Mouse (Mus musculus) heart, embryonic 14.5 days (tissue): Measurements from ENCODE around the gene Ipo4. TPM values are rescaled to one million over a fixed set of nuclear protein-coding genes. Genes with fewer than 3 reads are reported as not detected.
A peak's percentile ranks its signal among the peaks of the same experiment; 100 is the strongest.

Experiments used
- ATAC-seq: fragments of 200-750 bp; cut with Nextera tagmentation; 2 replicates; pipeline ENCODE4 v1.8.0; 2017; ENCODE audit warnings: low read depth, moderate TSS enrichment; ENCODE audit not compliant: insufficient number of reproducible peaks, insufficient read depth, low FRiP score
- H3K27ac ChIP-seq, 2 experiments: fragments of 200-500 bp in 1 of 2; fragments of 300-500 bp in 1 of 2; sonication (generic) in 1 of 2; replicated peaks in 1 of 2; 2 replicates each; pipeline ENCODE4 v1.5.1; 2012 to 2014; ENCODE audit warnings: low read depth in 2 of 2, low read length in 2 of 2, control low read depth in 1 of 2, mild to moderate bottlenecking in 1 of 2, mixed read lengths in 1 of 2; ENCODE audit not compliant: control insufficient read depth in 1 of 2, insufficient read depth in 1 of 2
- H3K27me3 ChIP-seq: fragments of 300-500 bp; sonication (generic); 2 replicates; pipeline ENCODE4 v1.6.1; 2014; ENCODE audit warnings: mild to moderate bottlenecking, low read length, control low read depth; ENCODE audit not compliant: control insufficient read depth, insufficient read depth
- H3K36me3 ChIP-seq: fragments of 300-500 bp; sonication (generic); 2 replicates; pipeline ENCODE4 v1.6.1; 2014; ENCODE audit warnings: mild to moderate bottlenecking, control low read depth, low read length, mixed read lengths; ENCODE audit not compliant: control insufficient read depth, insufficient read depth
- H3K4me1 ChIP-seq, 2 experiments: fragments of 200-500 bp in 1 of 2; fragments of 300-500 bp in 1 of 2; sonication (generic) in 1 of 2; 2 replicates each; pipeline ENCODE4 v1.6.1; 2012 to 2014; ENCODE audit warnings: low read length in 2 of 2, control low read depth in 1 of 2, mixed read lengths in 1 of 2; ENCODE audit not compliant: control insufficient read depth in 2 of 2, insufficient read depth in 2 of 2
- H3K4me2 ChIP-seq: fragments of 300-500 bp; sonication (generic); 2 replicates; pipeline ENCODE4 v1.6.1; 2014; ENCODE audit warnings: mild to moderate bottlenecking, low read length
- H3K4me3 ChIP-seq, 2 experiments: fragments of 200-500 bp in 1 of 2; fragments of 300-500 bp in 1 of 2; sonication (generic) in 1 of 2; 2 replicates each; pipeline ENCODE4 v1.5.1; 2012 to 2014; ENCODE audit warnings: low read length in 2 of 2, mild to moderate bottlenecking in 2 of 2, control low read depth in 1 of 2, low read depth in 1 of 2, moderate library complexity in 1 of 2; ENCODE audit not compliant: control insufficient read depth in 1 of 2, insufficient read depth in 1 of 2
- H3K9ac ChIP-seq: fragments of 300-500 bp; sonication (generic); 2 replicates; pipeline ENCODE4 v1.6.1; 2014; ENCODE audit warnings: mild to moderate bottlenecking, low read length
- H3K9me3 ChIP-seq: fragments of 300-500 bp; sonication (generic); 2 replicates; pipeline ENCODE4 v1.6.1; 2016; ENCODE audit warnings: low read length, control low read depth; ENCODE audit not compliant: control insufficient read depth
- WGBS: fragments of 180-500 bp; shearing (Covaris S2); extraction: QIAGEN DNeasy Blood & Tissue Kit; methylation state at CpG from one replicate; pipeline ENCODE4 v1.1.7; 2014; 5-methylcytosine and 5-hydroxymethylcytosine counted together
- polyA plus RNA-seq: library from polyadenylated mRNA; unstranded; fragments of >200 nt; fragmentation: Nextera tagmentation; extraction: Ambion mirVana; gene quantifications from 2 replicates; pipeline ENCODE4 v1.2.1, GENCODE M21; 2014

Gene Ipo4
- polyA plus RNA-seq, 1 experiment from 2014 or later, result 68.4 TPM

DNA sequence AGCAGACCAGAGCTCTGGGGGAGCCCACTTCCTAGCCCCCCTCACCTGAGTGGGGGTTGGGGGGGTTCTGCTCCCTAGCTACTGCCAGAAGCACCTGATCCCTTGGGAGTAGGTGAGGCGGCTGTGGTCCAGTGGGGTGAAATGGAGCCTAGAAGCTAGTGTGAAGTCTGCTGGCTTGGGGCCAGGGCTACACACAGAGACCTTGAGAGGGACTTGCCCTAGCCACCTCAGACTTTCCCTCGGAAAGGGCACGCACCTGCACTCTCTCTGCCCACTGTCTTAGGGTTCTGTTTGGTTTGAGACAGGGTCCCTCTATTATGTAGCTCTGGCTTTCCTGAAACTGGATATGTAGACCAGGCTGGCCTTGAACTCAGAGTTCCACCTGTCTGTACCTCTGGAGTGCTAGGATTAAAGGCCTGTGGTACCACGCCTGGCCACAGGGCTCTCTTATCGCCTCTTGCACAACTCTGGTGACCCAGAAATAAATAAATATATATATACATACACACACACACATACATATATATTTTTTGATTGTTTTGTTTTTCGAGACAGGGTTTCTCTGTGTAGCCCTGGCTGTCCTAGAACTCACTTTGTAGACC is 57.0 kb downstream of the Ipo4 start:
- Histone ChIP-seq H3K27me3 (no peaks in the 10 kb centered on the region), H3K4me3 (peak overlapping the region; percentile 66 to 92), H3K4me2 (peak overlapping the region; percentile 75), H3K36me3 (peaks cover 26% of the 10 kb centered on the region), H3K27ac (peak overlapping the region; percentile 64 to 90), H3K9ac (peak overlapping the region; percentile 98), H3K9me3 (no peaks in the 10 kb centered on the region), H3K4me1 (peaks cover 17 to 37% of the 10 kb centered on the region in 2 experiments; a peak in 3 of 4 replicates)
- 27% methylated on average over 6 of the region's 6 CpGs for WGBS
- 0 out of 2 replicates have a peak, but pooled peaks have one; percentile 8 for ATAC-seq

DNA sequence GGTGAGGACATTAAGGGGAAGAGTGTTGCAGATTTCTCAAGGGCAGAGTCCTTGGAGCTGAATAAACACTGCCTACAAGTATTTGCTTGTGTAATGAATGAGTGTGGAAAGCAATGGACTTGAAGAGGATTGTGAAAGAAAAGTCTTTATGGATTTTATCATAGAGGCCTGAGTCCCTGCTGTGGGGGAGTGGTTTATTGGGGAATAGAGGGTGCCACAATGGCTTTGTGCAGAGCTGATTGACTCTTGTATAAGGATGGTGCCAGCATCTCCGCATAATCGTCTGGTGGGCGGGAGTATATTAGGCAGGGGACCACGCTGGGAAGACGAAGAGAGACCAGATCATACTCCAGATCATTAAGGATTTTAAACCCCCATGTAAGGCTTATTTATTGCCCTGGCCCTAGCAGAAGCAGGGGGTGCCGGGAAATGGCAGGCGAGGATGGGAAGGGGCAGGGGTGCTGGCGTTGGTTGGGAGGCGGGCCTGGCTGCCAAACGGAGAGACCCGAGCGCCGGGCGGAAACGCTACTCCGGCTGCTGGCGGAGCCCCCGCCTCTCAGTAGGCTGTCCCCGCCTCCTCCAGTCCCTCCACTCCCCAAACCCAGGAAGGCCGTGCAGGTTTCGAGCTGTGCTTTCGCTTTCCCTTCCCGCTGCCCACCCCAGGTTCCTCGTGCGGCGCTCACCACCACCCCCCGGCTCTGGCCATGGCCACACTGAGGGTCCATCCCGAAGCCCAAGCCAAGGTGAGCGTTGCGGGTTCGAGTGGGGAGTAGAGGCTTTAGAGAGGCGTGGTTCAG is 57.7 kb downstream of the Ipo4 start, which contains the start of gene Psme1:
Gene Psme1 (plus strand): TSS at position 253 of the 797 bp plus-strand sequence.
- H3K4me3 ChIP-seq, result peak within 1 kb of the TSS; percentile 66 to 92
- ATAC-seq, result peak; percentile 69

DNA sequence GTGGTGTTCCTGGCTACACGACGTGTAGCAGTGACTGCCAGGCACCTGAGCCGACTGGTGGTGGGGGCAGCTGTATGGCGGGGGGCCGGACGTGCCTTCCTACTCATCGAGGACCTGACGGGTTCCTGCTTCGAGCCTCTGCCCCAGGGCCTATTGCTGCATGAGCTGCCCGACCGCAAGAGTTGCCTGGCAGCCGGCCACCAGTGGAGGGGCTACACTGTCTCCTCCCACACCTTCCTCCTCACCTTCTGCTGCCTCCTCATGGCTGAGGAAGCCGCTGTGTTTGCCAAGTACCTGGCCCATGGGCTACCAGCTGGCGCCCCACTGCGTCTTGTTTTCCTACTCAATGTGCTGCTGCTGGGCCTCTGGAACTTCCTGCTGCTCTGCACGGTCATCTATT is 59.4 kb downstream of the Ipo4 start:
- Histone ChIP-seq H3K9ac (peak overlapping the region; percentile 77), H3K4me2 (peak overlapping the region; percentile 66)

More for the DNA sequence above, 57.7 kb downstream of the Ipo4 start, which contains the start of gene Psme1:
- H3K27me3 ChIP-seq, result no peaks in the 10 kb centered on the region
- H3K4me1 ChIP-seq, result peaks cover 17 to 37% of the 10 kb centered on the region in 2 experiments; a peak in 3 of 4 replicates
- H3K36me3 ChIP-seq, result peaks cover 26% of the 10 kb centered on the region
- H3K9me3 ChIP-seq, result no peaks in the 10 kb centered on the region
- H3K27ac ChIP-seq, result peak within 1 kb of the TSS; percentile 76 to 98
- H3K4me2 ChIP-seq, result peak within 1 kb of the TSS; percentile 75
- under 1% methylated on average over 23 of the region's 32 CpGs for WGBS
- peak within 1 kb of the TSS; percentile 98 for H3K9ac ChIP-seq

GRCm38 (mm10) chr14:55575711-55576110 is 60.0 kb downstream of the Ipo4 start:
- H3K27ac ChIP-seq, result peak overlapping the region; percentile 98 to 99
- peak overlapping the region; percentile 66 for H3K4me2 ChIP-seq
- peaks cover 17 to 42% of the 10 kb centered on the region in 2 experiments; a peak in 3 of 4 replicates for H3K4me1 ChIP-seq
- peak overlapping the region; percentile 41 to 60 for H3K4me3 ChIP-seq
- 18% methylated on average over 13 of the region's 13 CpGs for WGBS
- no peaks in the 10 kb centered on the region for H3K9me3 ChIP-seq
- H3K9ac ChIP-seq, result peak overlapping the region; percentile 77
- H3K36me3 ChIP-seq, result peaks cover 11% of the 10 kb centered on the region
- H3K27me3 ChIP-seq, result no peaks in the 10 kb centered on the region
- ATAC-seq, result peak; percentile 22; the same call in 1 of the 2 replicates

More for the DNA sequence above, 59.4 kb downstream of the Ipo4 start:
- no peak for ATAC-seq
- Histone ChIP-seq H3K27ac (peak overlapping the region; percentile 98 to 99), H3K27me3 (no peaks in the 10 kb centered on the region), H3K4me1 (peaks cover 17 to 37% of the 10 kb centered on the region in 2 experiments; a peak in 3 of 4 replicates), H3K9me3 (no peaks in the 10 kb centered on the region), H3K36me3 (peaks cover 17% of the 10 kb centered on the region), H3K4me3 (peak overlapping the region; percentile 41 to 60)
- WGBS, result 46% methylated on average over 16 of the region's 16 CpGs

Other genes with a start within 250 kb of the Ipo4 start
- 43.4 and 54.1 TPM in 2 replicates for gene Dhrs4, start 157.2 kb downstream of the Ipo4 start, polyA plus RNA-seq
- 1.6 and 2.9 TPM in 2 replicates for gene Carmil3, start 145.3 kb downstream of the Ipo4 start, polyA plus RNA-seq
- gene Cpne6, start 125.5 kb downstream of the Ipo4 start, polyA plus RNA-seq, result 0.12 and 0.36 TPM in 2 replicates
- gene Nrl, start 111.0 kb downstream of the Ipo4 start, polyA plus RNA-seq, result not detected in 2 replicates
- 35.1 TPM in 2 replicates for gene Pck2, start 95.7 kb downstream of the Ipo4 start, polyA plus RNA-seq
- gene Dcaf11, start 76.0 kb downstream of the Ipo4 start, polyA plus RNA-seq, result 68.1 and 74.1 TPM in 2 replicates
- gene A730061H03Rik, start 75.6 kb downstream of the Ipo4 start, polyA plus RNA-seq, result not detected in 2 replicates
- 97.6 and 102 TPM in 2 replicates for gene Fitm1, start 60.3 kb downstream of the Ipo4 start, polyA plus RNA-seq
- 224 and 250 TPM in 2 replicates for gene Psme1, start 57.8 kb downstream of the Ipo4 start, polyA plus RNA-seq
- gene Emc9, start 50.7 kb downstream of the Ipo4 start, polyA plus RNA-seq, result 22.6 and 22.7 TPM in 2 replicates
- 225 and 229 TPM in 2 replicates for gene Psme2, start 44.8 kb downstream of the Ipo4 start, polyA plus RNA-seq
- 12.7 and 13.1 TPM in 2 replicates for gene Rnf31, start 44.2 kb downstream of the Ipo4 start, polyA plus RNA-seq
- 9.8 and 10.1 TPM in 2 replicates for gene Irf9, start 32.4 kb downstream of the Ipo4 start, polyA plus RNA-seq
- 7.1 and 10.2 TPM in 2 replicates for gene Rec8, start 17.9 kb downstream of the Ipo4 start, polyA plus RNA-seq
- gene Gm49378, start 1.9 kb upstream of the Ipo4 start, polyA plus RNA-seq, result 1.8 and 2.5 TPM in 2 replicates
- gene Tm9sf1, start 7.8 kb upstream of the Ipo4 start, polyA plus RNA-seq, result 86.6 and 90.0 TPM in 2 replicates
- gene Tssk4, start 14.2 kb upstream of the Ipo4 start, polyA plus RNA-seq, result 0.35 and 0.46 TPM in 2 replicates
- 99.2 and 100 TPM in 2 replicates for gene Mdp1, start 24.6 kb upstream of the Ipo4 start, polyA plus RNA-seq
- gene Gmpr2, start 36.0 kb upstream of the Ipo4 start, polyA plus RNA-seq, result 40.6 and 40.9 TPM in 2 replicates
- 511 and 563 TPM in 2 replicates for gene Nedd8, start 36.2 kb upstream of the Ipo4 start, polyA plus RNA-seq
- 28.7 and 31.6 TPM in 2 replicates for gene Tinf2, start 45.9 kb upstream of the Ipo4 start, polyA plus RNA-seq
- 0.13 and 0.14 TPM in 2 replicates for gene Tgm1, start 78.0 kb upstream of the Ipo4 start, polyA plus RNA-seq
- gene Rabggta, start 86.3 kb upstream of the Ipo4 start, polyA plus RNA-seq, result 20.1 and 20.5 TPM in 2 replicates
- gene Dhrs1, start 109.7 kb upstream of the Ipo4 start, polyA plus RNA-seq, result 59.8 and 70.6 TPM in 2 replicates
- 21.3 and 25.2 TPM in 2 replicates for gene Nop9, start 109.7 kb upstream of the Ipo4 start, polyA plus RNA-seq
- 1.5 and 1.6 TPM in 2 replicates for gene Cideb, start 122.5 kb upstream of the Ipo4 start, polyA plus RNA-seq
- 0.24 and 0.27 TPM in 2 replicates for gene Ltb4r2, start 125.5 kb upstream of the Ipo4 start, polyA plus RNA-seq
- gene Ltb4r1, start 130.0 kb upstream of the Ipo4 start, polyA plus RNA-seq, result 0.28 and 0.62 TPM in 2 replicates
- gene Adcy4, start 148.1 kb upstream of the Ipo4 start, polyA plus RNA-seq, result 14.8 and 17.7 TPM in 2 replicates
- gene Ripk3, start 152.9 kb upstream of the Ipo4 start, polyA plus RNA-seq, result 13.6 and 16.1 TPM in 2 replicates
- 7.6 and 11.0 TPM in 2 replicates for gene Nfatc4, start 187.2 kb upstream of the Ipo4 start, polyA plus RNA-seq
- 11.0 and 12.4 TPM in 2 replicates for gene Nynrin, start 218.1 kb upstream of the Ipo4 start, polyA plus RNA-seq
- 0.24 and 0.61 TPM in 2 replicates for gene Cbln3, start 248.4 kb upstream of the Ipo4 start, polyA plus RNA-seq
- 5.7 and 6.1 TPM in 2 replicates for gene Khnyn, start 249.0 kb upstream of the Ipo4 start, polyA plus RNA-seq